Mouse (Mus musculus) adrenal gland, postnatal 25 days (tissue): ENCODE measurements around the gene Slc6a17. TPM values are rescaled to one million over a fixed set of nuclear protein-coding genes. Genes with fewer than 3 reads are reported as not detected.

Experiments
- DNase-seq: peaks from one replicate; pipeline ENCODE4 v3.0.0; 2021; ENCODE audit warnings: mixed read lengths
- long read RNA-seq: library from polyadenylated mRNA; stranded (forward); transcript quantifications from one replicate; pipeline ENCODE4 v2.0.0, GENCODE M21; 2021
- total RNA-seq: library from RNA; stranded (reverse); gene quantifications from 2 replicates; pipeline ENCODE4 v1.2.3, GENCODE M21; 2021

Gene Slc6a17
- 2.1 and 2.7 TPM in 2 replicates for total RNA-seq
- long read RNA-seq, partial matches to known transcripts, result 0 of 1 reads
- long read RNA-seq, other reads (novel, unspliced or antisense), result 1 of 1 reads

GRCm38 (mm10) chr3:107517631-107518108, at the start of gene Slc6a17:
TSS of gene Slc6a17 (minus strand) at chr3:107518018.
- peak; percentile 74 for DNase-seq

- DNase-seq, result no peak
Measured at GRCm38 (mm10) chr3:107565331-107565730, 47.5 kb upstream of the Slc6a17 start.

GRCm38 (mm10) chr3:107563880-107564279, 46.1 kb upstream of the Slc6a17 start:
- DNase-seq, result no peak

- DNase-seq, result no peak
Measured at GRCm38 (mm10) chr3:107562591-107562990, 44.8 kb upstream of the Slc6a17 start.

- DNase-seq, result no peak
Measured at GRCm38 (mm10) chr3:107562104-107562503, 44.3 kb upstream of the Slc6a17 start.

GRCm38 (mm10) chr3:107559183-107559582, 41.4 kb upstream of the Slc6a17 start:
- peak; percentile 71 for DNase-seq

- DNase-seq, result no peak
Measured at GRCm38 (mm10) chr3:107558740-107559139, 40.9 kb upstream of the Slc6a17 start.

- DNase-seq, result no peak
Measured at GRCm38 (mm10) chr3:107554842-107555241, 37.0 kb upstream of the Slc6a17 start, which contains the start of gene Ubl4b. TSS of gene Ubl4b (minus strand) at chr3:107555073.

- DNase-seq, result peak; percentile 77
Measured at GRCm38 (mm10) chr3:107550409-107551049, 32.7 kb upstream of the Slc6a17 start.

GRCm38 (mm10) chr3:107546956-107547355, 29.1 kb upstream of the Slc6a17 start:
- peak; percentile 30 for DNase-seq

- DNase-seq, result no peak
Measured at GRCm38 (mm10) chr3:107545716-107546412, 28.0 kb upstream of the Slc6a17 start.

- no peak for DNase-seq
Measured at GRCm38 (mm10) chr3:107545278-107545677, 27.5 kb upstream of the Slc6a17 start.

GRCm38 (mm10) chr3:107543158-107544080, 25.6 kb upstream of the Slc6a17 start:
- no peak for DNase-seq

GRCm38 (mm10) chr3:107542584-107542983, 24.8 kb upstream of the Slc6a17 start:
- DNase-seq, result no peak

- DNase-seq, result no peak
Measured at GRCm38 (mm10) chr3:107537504-107537889, 19.7 kb upstream of the Slc6a17 start.

GRCm38 (mm10) chr3:107536810-107537503, 19.1 kb upstream of the Slc6a17 start:
- DNase-seq, result peak; percentile 26

GRCm38 (mm10) chr3:107534951-107535350, 17.1 kb upstream of the Slc6a17 start:
- DNase-seq, result no peak

GRCm38 (mm10) chr3:107533532-107533931, 15.7 kb upstream of the Slc6a17 start:
- DNase-seq, result no peak

- peak; percentile 43 for DNase-seq
Measured at GRCm38 (mm10) chr3:107530581-107530980, 12.8 kb upstream of the Slc6a17 start.

GRCm38 (mm10) chr3:107529182-107529581, 11.4 kb upstream of the Slc6a17 start:
- DNase-seq, result no peak

- peak; percentile 19 for DNase-seq
Measured at GRCm38 (mm10) chr3:107528401-107529118, 10.7 kb upstream of the Slc6a17 start.
